13 mouse cellular contexts compared by ENCODE assay signal in genomic region chr15:103377752-103378664, GRCm38 (mm10). TPM values are rescaled to one million over a fixed set of nuclear protein-coding genes. Genes with fewer than 3 reads are reported as not detected.
DNase-seq lines count a peak whose midpoint lies in the region; ATAC-seq and TF ChIP-seq lines count a peak whose summit lies in the region.
"Had no signal": no experiment of that assay in that cellular context is flagged by ENCODE, and none has a peak within 500 bp of the region (broad histone marks: within the 10 kb centered on the region; RNA-seq: fewer than 3 reads in every experiment).

No protein-coding gene starts in this region.

- H3K4me3 ChIP-seq in gastrocnemius, adult 2 months, result no peak overlapping the region
- H3K4me3 ChIP-seq in kidney, postnatal 0 days (replicated peaks; ENCODE audit: low read depth, low read length), result no peak overlapping the region
- no peak overlapping the region for H3K4me3 ChIP-seq in embryonic facial prominence, embryonic 12.5 days
- no peak overlapping the region for H3K4me3 ChIP-seq in limb, embryonic 14.5 days (replicated peaks; ENCODE audit: low read length)
- no peak overlapping the region for H3K4me3 ChIP-seq in neural tube, embryonic 15.5 days (replicated peaks)

- WGBS in kidney, postnatal 0 days, result 76% methylated on average over 3 of the region's 3 CpGs
- 66% methylated on average over 3 of the region's 3 CpGs for WGBS in embryonic facial prominence, embryonic 12.5 days
- WGBS in limb, embryonic 14.5 days, result 58% methylated on average over 3 of the region's 3 CpGs
- WGBS in neural tube, embryonic 15.5 days, result 56% methylated on average over 3 of the region's 3 CpGs

- H3K4me1 ChIP-seq in kidney, postnatal 0 days (replicated peaks; ENCODE audit: insufficient read depth, low read length), result peaks cover 7% of the 10 kb centered on the region; the same call in 1 of the 2 replicates
- H3K4me1 ChIP-seq in embryonic facial prominence, embryonic 12.5 days, result peaks cover 17% of the 10 kb centered on the region
- H3K4me1 ChIP-seq in limb, embryonic 14.5 days (ENCODE audit: control insufficient read depth, insufficient read depth, low read length), result peaks cover 29% of the 10 kb centered on the region
- peaks cover 18% of the 10 kb centered on the region for H3K4me1 ChIP-seq in neural tube, embryonic 15.5 days

- H3K4me2 ChIP-seq in kidney, postnatal 0 days (ENCODE audit: low read length), result no peak overlapping the region
- no peak overlapping the region for H3K4me2 ChIP-seq in embryonic facial prominence, embryonic 12.5 days (replicated peaks)
- H3K4me2 ChIP-seq in limb, embryonic 14.5 days (replicated peaks; ENCODE audit: low read depth, low read length, severe bottlenecking), result no peak overlapping the region
- H3K4me2 ChIP-seq in neural tube, embryonic 15.5 days, result no peak overlapping the region

- H3K27ac ChIP-seq in gastrocnemius, adult 2 months, result peak overlapping the region; percentile 72
- 0 out of 2 replicates have a peak overlapping the region, but pooled peaks have one; percentile 36 for H3K27ac ChIP-seq in kidney, postnatal 0 days
- peak overlapping the region; percentile 36; the same call in 1 of the 2 replicates for H3K27ac ChIP-seq in embryonic facial prominence, embryonic 12.5 days
- H3K27ac ChIP-seq in limb, embryonic 14.5 days (replicated peaks; ENCODE audit: low read depth, low read length), result peak overlapping the region; percentile 44
- no peak overlapping the region for H3K27ac ChIP-seq in neural tube, embryonic 15.5 days (replicated peaks)

- intact Hi-C loops in gastrocnemius, adult 2 months (cut with DNase I), result no loop called here

- TF ChIP-seq CTCF in gastrocnemius, adult 2 months (IDR thresholded peaks at IDR 0.05), result no peak
- no peak for TF ChIP-seq CTCF in kidney, postnatal 0 days (IDR thresholded peaks at IDR 0.05; ENCODE audit: low read depth)

- H3K9me3 ChIP-seq in kidney, postnatal 0 days (replicated peaks; ENCODE audit: low read length), result no peaks in the 10 kb centered on the region
- no peaks in the 10 kb centered on the region for H3K9me3 ChIP-seq in embryonic facial prominence, embryonic 12.5 days
- no peaks in the 10 kb centered on the region for H3K9me3 ChIP-seq in limb, embryonic 14.5 days (ENCODE audit: control insufficient read depth, low read length)
- no peaks in the 10 kb centered on the region for H3K9me3 ChIP-seq in neural tube, embryonic 15.5 days (replicated peaks)

- H3K36me3 ChIP-seq in kidney, postnatal 0 days (ENCODE audit: insufficient read depth, low read length), result no peaks in the 10 kb centered on the region
- no peaks in the 10 kb centered on the region for H3K36me3 ChIP-seq in embryonic facial prominence, embryonic 12.5 days
- no peaks in the 10 kb centered on the region for H3K36me3 ChIP-seq in limb, embryonic 14.5 days (ENCODE audit: control insufficient read depth, insufficient read depth, low read length)
- no peaks in the 10 kb centered on the region for H3K36me3 ChIP-seq in neural tube, embryonic 15.5 days

- no peak for DNase-seq in gastrocnemius, adult 2 months
- DNase-seq in gastrocnemius, adult 8-10 months (ENCODE audit: low spot score in 2 of 2), result no peak
- DNase-seq in kidney, postnatal 0 days (ENCODE audit: low spot score), result no peak
- no peak for DNase-seq in kidney, postnatal 10 days
- DNase-seq in limb, embryonic 14.5 days (ENCODE audit: low spot score), result no peak
- no peak for DNase-seq in embryo, embryonic 11 days
- DNase-seq: cerebellum, adult 11-12 months; gastrocnemius, postnatal 14 days; liver, postnatal 0 days had no signal

- ATAC-seq in kidney, postnatal 0 days (replicated peaks; ENCODE audit: low FRiP score, low read depth), result peak; percentile 60; the same call in 1 of the 2 replicates
- ATAC-seq in embryonic facial prominence, embryonic 12.5 days (ENCODE audit: insufficient number of reproducible peaks, insufficient read depth, low FRiP score, low TSS enrichment), result no peak
- ATAC-seq in limb, embryonic 14.5 days (ENCODE audit: low FRiP score, low read depth), result no peak
- ATAC-seq in neural tube, embryonic 15.5 days (ENCODE audit: low FRiP score), result no peak
- ATAC-seq: liver, postnatal 0 days had no signal

- H3K27me3 ChIP-seq in kidney, postnatal 0 days (ENCODE audit: insufficient read depth, low read length), result no peaks in the 10 kb centered on the region
- H3K27me3 ChIP-seq in embryonic facial prominence, embryonic 12.5 days, result no peaks in the 10 kb centered on the region
- H3K27me3 ChIP-seq in limb, embryonic 14.5 days (ENCODE audit: control insufficient read depth, insufficient read depth, low read length), result no peaks in the 10 kb centered on the region
- H3K27me3 ChIP-seq in neural tube, embryonic 15.5 days (replicated peaks), result no peaks in the 10 kb centered on the region

- TF ChIP-seq POLR2A in limb, embryonic 14.5 days (IDR thresholded peaks at IDR 0.05; ENCODE audit: borderline replicate concordance, extremely low read depth, insufficient read depth, insufficient read length), result no peak

- H3K9ac ChIP-seq in kidney, postnatal 0 days (ENCODE audit: low read depth, low read length), result no peak overlapping the region
- H3K9ac ChIP-seq in embryonic facial prominence, embryonic 12.5 days, result no peak overlapping the region
- H3K9ac ChIP-seq in limb, embryonic 14.5 days (ENCODE audit: low read depth, low read length, severe bottlenecking), result no peak overlapping the region
- no peak overlapping the region for H3K9ac ChIP-seq in neural tube, embryonic 15.5 days (replicated peaks)
- H3K9ac ChIP-seq: liver, postnatal 0 days had no signal

RNA-seq across cellular contexts. Expression of gene Itga5, which starts 11.4 kb away (rescaled TPM):
- total RNA-seq in gastrocnemius, adult 2 months (2021), result 1 to 10 TPM; 5.0 to 10.0 TPM
- 1 to 10 TPM; 4.0 to 4.9 (median 4.5) TPM for total RNA-seq in gastrocnemius, adult 8-10 months (2022)
- polyA plus RNA-seq in kidney, postnatal 0 days (2015; fragmentation: Nextera tagmentation; extraction: Ambion mirVana), result 19.4 and 22.0 TPM in 2 replicates
- 49.4 and 50.9 TPM in 2 replicates for polyA plus RNA-seq in embryonic facial prominence, embryonic 12.5 days (2016; fragmentation: Nextera tagmentation; extraction: Ambion mirVana)
- 71.2 and 91.3 TPM in 2 replicates for polyA plus RNA-seq in limb, embryonic 14.5 days (2012; rRNA removed)
- 63.4 and 66.5 TPM in 2 replicates for polyA plus RNA-seq in limb, embryonic 14.5 days (2014; fragmentation: Nextera tagmentation; extraction: Ambion mirVana)
- polyA plus RNA-seq in neural tube, embryonic 15.5 days (2015; fragmentation: Nextera tagmentation; extraction: Ambion mirVana), result 7.2 and 12.7 TPM in 2 replicates

RNA-seq across cellular contexts. Expression of gene Zfp385a, which starts 38.1 kb away (rescaled TPM):
- 10 to 100 TPM in 1 of 2 experiments, 1 to 10 TPM in 1; 8.0 to 13.0 TPM for total RNA-seq in gastrocnemius, adult 2 months (2021)
- 1 to 10 TPM; 5.7 to 6.4 (median 5.9) TPM for total RNA-seq in gastrocnemius, adult 8-10 months (2022)
- 11.3 and 11.8 TPM in 2 replicates for polyA plus RNA-seq in kidney, postnatal 0 days (2015; fragmentation: Nextera tagmentation; extraction: Ambion mirVana)
- 12.6 and 14.5 TPM in 2 replicates for polyA plus RNA-seq in embryonic facial prominence, embryonic 12.5 days (2016; fragmentation: Nextera tagmentation; extraction: Ambion mirVana)
- 23.4 and 28.8 TPM in 2 replicates for polyA plus RNA-seq in limb, embryonic 14.5 days (2012; rRNA removed)
- polyA plus RNA-seq in limb, embryonic 14.5 days (2014; fragmentation: Nextera tagmentation; extraction: Ambion mirVana), result 16.4 and 19.1 TPM in 2 replicates
- polyA plus RNA-seq in neural tube, embryonic 15.5 days (2015; fragmentation: Nextera tagmentation; extraction: Ambion mirVana), result 18.6 and 19.9 TPM in 2 replicates

RNA-seq across cellular contexts. Expression of gene Gtsf1, which starts 52.3 kb away (rescaled TPM):
- not detected for total RNA-seq in gastrocnemius, adult 2 months (2021)
- not detected for total RNA-seq in gastrocnemius, adult 8-10 months (2022)
- polyA plus RNA-seq in kidney, postnatal 0 days (2015; fragmentation: Nextera tagmentation; extraction: Ambion mirVana), result not detected in 2 replicates
- polyA plus RNA-seq in embryonic facial prominence, embryonic 12.5 days (2016; fragmentation: Nextera tagmentation; extraction: Ambion mirVana), result not detected in 2 replicates
- 0.10 TPM in 1 of 2 replicates, not detected in the other for polyA plus RNA-seq in limb, embryonic 14.5 days (2012; rRNA removed)
- not detected in 2 replicates for polyA plus RNA-seq in limb, embryonic 14.5 days (2014; fragmentation: Nextera tagmentation; extraction: Ambion mirVana)
- polyA plus RNA-seq in neural tube, embryonic 15.5 days (2015; fragmentation: Nextera tagmentation; extraction: Ambion mirVana), result not detected in 2 replicates
- total RNA-seq: gastrocnemius, postnatal 14 days; layer of hippocampus, adult 8-10 months had no signal
- polyA plus RNA-seq: liver, postnatal 0 days; thymus, postnatal 0 days had no signal
